Mouse (Mus musculus): ENCODE measurements around the gene Lrig1.

The Lrig1 gene

DNA sequence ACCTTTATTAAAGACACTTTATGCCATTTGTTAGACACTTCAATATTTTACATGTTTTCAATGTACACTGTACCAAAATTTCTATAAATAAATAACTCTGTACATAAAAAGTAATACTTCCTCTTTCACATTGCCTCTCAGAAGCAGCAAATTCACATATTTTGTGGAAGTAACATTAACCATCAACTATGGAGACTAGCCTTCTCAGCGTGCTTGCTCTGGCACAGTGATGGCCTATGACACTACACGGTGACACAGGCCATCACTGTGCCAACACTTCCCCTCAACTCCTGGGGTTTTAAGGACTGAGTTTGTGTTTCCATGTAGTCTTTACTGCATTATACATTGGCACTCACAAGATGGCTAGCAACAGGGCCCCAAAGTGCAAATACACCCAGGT lies 95.4 kb downstream of the Lrig1 start:
- no peak for DNase-seq

DNA sequence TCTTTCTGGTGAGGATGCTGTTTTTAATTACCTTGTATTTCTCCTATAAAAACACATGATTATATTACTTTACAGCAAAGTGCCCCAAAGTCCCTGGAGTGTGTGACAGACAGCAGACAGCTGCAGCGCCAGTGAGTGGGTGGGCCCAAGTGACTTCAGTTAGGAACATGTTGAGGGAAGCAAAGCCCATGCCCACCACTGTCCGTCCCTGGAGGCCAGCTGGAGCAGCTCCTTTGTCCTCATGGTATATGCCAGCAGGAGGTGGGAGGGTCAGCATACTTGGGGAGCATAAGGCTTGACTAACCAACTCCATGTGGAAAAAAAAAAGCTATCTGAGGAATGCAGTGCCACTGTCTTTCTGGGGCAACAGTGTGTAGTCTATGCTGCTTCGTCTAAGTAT lies 95.9 kb downstream of the Lrig1 start:
- DNase-seq = no peak

DNA sequence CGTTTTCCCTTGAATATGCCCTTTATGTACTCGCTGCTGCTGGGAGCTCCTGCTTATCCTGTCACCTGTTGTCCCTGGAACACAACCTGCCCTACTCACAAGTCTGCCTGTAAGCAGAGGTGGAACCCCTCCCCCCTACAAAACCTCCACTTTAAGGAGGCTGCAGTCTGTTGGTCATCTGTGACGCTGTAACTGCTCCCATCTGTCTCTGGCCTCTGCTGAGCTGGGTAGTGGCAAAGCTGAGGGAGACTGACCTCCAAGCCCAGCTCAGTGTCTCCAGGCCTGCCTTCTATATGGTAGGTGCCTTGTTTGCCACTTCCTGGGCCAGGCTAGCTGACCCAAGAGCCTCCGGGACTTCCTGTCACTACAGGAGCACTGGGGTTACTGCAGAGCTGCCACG lies 98.1 kb downstream of the Lrig1 start:
- no peak for DNase-seq

DNA sequence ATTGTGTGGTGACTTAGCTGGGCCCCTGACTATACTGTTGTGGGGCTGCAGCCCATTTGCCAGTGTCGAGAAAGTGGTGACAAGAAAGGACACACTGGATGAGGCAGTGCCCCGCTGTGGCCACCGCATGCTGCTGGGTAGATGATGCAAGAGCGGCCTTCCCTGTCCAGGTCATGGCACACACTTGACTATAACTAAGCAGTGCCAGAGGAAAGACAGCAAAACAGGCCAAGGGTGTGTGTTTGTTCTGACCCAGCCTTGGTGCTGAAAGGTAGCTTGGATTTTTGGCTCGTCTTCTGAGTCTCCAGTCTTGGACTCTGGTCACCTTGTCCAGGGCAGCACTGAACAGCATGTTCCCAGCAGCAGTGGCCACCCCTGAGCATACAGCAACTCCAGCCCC lies 98.9 kb downstream of the Lrig1 start:
- no peak for DNase-seq

DNA sequence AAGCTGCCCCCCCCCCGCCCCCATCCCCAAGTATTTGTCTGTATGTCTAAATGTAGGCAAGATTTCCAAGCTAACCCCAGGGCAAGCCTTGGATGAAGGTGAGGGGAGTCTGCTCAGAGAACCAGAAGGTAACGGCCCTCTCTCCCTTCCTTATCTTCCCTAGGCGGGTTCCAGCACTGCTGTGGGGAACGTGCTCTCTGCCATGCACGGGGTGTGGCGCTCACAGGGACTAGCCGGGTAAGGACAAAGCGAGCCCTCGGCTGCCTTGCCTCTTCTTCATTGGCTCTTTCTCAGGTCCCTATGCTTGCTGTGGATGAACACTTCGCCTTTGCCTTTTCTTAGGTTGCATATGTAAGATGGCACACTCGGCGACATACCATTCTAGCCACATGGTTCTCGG lies 100.9 kb downstream of the Lrig1 start:
- no peak for DNase-seq

DNA sequence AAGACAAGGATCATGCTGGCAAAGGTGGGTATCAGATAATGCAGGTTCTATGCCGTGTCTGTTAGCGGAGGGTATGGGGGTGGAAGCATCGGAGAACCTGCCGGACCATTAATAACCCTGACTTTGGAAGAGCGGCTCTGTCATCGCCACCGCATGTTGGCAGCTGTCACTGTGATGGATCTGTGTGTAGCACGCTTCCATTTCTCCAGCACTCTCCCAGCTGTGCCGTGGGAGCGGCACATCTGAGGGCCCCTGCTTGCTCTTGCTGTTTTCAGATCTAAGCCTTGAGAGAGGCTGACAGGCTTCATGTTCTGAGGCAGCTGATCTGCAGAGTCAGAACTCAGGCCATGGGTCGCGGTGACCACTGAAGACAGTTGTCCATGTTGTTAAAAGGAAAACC lies 101.5 kb downstream of the Lrig1 start:
- DNase-seq = no peak

DNA sequence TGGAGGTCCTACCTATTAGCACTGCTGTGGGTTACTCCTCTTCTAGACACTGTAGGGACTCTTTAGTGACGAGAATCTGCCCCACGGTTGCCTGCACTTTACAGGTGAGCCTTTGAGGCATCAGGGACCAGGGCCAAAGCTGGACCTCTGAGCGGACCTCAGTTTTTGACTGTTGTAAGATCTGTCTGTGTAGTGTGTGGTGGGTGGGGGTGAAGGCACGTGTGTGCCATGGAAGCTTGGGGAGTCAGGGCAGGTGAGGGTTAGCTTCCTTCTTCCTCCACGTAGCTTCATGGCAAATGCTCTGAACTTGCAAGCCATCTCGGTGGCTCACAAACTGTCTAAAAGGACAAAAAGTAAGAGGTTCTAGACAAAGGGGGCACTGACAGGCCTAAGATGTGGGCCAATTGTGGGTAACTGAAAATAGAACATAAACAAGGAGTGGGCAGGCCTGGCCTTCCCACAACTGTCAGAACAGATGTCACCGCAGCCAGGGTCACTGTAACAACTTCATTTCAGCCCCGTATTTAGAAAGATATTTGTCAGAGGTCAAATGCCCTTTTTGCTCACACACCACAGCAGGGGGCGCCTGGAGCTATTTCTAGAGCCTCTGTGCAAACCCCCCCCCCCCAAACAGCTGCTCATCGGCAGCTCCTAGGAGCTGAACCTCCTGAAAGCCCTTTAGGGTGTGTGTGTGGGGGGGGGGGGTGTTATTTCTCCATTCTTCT lies 103.0 kb downstream of the Lrig1 start:
- DNase-seq = no peak

DNA sequence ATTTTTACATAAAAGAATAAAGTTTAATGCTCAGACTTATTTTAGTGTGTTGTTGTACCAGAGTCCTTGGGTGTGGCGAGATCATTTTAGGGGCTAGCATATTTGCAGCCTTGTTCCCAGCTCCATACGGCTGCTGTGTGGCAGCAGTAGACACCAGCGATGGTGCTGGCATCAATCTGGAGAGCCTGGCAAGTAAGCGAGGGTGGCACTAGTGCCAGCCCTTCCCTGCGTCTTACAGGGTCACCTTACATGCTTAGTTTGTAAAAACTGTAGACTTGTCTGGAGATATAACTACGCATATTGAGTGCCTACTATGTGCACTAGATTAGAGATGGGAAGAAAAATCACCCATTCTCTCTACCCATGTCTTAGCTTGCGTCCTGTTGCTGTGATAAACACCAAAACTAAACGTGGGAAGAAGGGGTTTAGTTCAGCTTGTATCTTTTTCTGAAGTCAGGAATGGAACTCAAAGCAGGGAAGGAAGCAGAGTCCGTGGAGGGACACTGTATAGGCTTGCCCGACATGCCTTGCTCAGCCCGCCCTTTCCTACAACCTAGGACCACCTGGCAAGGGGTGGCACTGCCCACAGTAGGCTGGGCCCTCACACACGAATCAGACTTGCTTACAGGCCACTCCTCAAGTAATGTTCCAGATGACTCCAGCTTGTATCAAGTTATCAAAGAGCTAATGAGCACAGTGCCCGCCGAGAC lies 103.8 kb downstream of the Lrig1 start:
- DNase-seq = no peak

DNA sequence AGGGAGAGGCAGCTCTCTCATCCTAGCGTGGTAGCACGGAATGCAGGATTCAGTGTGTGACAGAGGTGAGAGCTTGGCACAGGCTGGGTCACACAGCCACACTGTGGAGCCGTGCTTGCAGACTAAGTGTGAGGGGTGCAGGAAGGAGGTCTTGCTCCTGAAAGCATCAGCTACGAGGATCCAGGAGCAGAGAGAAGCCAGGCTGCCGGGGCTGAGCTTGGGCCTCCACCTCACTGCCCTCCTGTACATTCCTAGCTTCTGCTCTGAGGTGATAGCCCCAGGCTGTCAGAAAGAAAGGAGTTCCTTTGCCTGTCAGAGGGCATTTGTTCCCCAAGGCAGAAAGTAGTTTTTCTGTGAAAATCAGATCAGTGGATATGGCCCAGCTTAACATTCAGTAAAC lies 104.8 kb downstream of the Lrig1 start:
- no peak for DNase-seq

DNA sequence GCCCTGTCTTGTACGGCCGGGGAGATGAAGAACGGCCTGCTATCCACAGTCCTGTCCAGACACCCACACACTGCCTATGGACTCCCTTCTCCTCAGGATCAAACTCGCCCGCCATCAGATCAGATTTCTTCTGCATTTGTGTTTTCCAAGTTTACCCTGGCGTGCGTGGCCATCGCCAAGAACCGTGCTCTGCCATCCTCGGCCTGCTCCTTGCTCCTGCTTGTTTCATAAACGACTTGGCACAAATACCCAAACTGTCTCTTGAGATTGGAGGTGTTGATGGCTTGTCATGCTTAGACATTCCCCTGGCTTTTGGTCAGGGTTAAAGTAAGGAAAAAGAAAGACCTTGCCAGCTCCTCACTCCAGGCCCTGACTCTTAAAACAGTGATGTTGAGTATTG lies 105.2 kb downstream of the Lrig1 start:
- DNase-seq = no peak

DNA sequence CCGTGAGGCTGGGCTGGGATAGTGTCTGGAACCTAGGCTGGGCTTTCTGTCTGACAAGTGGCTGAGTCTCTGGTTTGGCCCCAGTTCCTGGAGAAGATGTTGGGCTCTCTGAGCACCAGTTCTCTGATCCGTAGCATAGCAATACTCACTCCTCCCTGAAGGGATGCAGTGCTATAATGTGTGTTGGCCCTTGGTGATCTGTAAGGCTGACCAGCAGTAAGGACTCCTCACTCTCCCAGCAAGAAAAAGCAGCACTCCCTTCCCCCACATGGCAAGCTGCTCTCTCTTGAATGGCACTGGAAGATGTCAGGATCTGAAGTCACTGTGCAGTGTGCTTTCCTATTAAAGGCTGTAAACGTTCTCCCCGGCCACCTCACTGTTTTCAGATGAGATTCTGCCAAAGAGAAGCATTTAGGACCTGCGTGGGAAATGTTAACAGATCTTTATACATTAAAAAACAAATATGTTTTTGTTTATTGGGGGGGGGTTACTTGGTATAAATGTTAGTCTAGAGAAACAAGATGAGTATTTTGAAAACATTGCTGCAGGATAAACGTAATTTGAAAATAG lies 105.8 kb downstream of the Lrig1 start:
- DNase-seq = no peak

DNA sequence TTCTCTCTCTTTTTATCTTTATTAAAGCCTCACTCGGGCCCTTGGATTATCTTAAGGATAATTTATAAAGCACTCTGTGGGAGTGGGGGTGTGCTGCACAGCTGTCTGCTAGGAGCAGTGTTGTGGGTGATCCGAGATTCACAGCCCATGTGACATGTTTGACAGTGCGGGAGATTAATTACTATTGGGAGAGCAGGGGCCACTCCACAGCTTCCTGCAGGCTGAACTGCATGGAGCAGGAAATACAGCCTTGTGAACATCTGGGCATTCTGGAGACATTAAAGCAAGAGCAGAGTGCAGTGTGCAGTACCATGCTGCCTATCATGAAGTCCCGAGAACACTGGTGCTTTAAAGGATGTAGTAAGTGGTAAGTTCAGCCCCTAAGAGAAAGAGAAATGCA lies 107.2 kb downstream of the Lrig1 start:
- DNase-seq = no peak

DNA sequence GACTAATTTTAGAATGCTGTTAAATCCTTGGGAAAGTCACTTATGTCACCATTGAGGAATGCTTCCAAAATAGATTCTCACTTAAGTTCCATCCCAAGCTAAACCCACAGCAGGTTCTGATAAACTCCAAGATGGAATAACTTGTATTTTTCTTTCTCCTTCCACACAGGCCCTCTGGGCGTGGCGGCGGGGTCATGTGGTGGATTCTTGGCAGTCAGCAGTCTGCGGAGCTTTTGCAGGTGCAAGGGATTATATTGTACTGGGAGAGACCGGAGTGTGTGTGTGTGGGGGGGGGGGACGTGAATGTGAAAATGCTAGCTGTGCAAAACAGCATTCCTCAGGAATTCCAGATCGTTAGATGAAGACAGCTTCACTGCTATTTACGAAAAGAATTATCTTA lies 107.7 kb downstream of the Lrig1 start:
- DNase-seq = no peak

DNA sequence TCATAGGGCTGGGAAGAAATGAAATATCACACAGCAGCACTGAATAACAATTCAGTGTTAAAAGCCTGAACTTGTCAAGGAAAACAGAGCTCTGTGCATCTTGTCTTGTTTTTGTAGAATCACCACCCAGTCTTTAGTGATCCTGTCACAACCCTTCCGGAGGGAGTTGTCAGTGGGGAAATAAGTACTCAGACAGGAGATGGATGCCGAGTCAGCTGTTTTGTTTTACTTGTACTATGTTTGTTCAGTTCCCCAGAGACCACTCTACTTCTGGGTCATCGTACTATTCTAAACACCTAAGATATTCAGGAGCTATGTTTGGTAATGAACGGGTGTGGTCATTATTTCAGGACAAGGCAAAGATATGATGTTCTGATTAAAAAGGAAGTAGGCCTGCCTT lies 111.6 kb downstream of the Lrig1 start:
- no peak for DNase-seq

DNA sequence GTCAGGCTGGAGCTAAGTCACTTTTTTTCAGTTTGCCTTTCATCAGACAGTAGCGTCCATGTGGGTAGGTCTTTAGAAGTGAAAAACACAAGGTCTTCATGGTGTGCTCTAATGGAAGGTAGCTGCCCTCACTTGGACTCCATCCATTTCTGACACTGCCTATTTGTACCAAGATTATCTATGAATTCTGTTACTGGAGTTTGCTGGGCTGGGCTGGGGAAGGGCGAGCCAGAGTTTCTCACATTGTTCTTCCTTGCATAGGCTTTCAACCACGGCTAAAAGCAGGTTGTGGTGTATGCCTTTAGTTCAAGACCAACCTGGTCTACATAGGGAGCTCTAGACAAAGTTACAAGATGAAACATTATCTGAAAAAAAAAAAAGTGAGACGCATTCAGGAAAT lies 115.0 kb downstream of the Lrig1 start:
- no peak for DNase-seq

DNA sequence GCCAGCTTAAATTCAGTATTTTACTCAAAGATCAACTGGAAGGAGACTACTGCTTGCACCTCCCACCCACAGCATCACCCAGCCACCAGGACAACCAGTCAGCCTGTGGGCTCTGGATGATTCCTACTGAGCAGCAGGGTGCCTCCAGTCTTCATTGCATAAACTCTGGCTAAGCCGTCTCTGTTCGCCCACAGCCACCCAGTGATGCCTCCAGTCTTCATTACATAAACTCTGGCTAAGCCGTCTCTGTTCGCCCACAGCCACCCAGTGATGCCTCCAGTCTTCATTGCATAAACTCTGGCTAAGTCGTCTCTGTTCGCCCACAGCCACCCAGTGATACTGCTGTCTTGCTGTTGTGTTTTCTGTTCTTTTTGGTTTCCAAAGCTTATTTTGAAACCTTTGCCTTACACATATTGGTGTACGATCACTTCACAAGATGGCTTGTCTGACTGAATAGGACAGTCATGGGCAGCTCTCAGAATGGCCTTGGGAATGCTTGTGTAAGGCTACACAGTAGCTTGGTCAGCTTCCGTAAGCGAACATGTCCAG lies 115.7 kb downstream of the Lrig1 start:
- DNase-seq = no peak

DNA sequence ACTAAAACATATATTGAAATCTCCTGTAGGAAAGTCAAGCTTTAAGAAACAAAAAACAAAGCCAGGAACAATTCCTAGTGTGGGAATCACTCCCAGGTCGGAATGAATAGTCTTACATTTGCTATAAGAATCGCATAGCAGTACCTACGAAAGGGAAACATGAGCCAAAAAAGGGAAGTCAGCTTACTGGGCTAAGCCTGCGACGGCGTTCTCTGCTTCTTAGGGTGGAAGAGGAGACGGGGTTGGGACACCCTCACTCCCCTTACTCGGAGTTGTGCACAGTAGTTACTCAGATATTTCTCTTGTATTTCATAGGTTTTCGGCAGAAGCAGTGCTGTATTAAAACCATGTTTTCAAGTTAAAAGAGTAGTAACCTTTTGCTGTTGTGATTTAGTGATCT lies 117.9 kb downstream of the Lrig1 start:
- DNase-seq = no peak

DNA sequence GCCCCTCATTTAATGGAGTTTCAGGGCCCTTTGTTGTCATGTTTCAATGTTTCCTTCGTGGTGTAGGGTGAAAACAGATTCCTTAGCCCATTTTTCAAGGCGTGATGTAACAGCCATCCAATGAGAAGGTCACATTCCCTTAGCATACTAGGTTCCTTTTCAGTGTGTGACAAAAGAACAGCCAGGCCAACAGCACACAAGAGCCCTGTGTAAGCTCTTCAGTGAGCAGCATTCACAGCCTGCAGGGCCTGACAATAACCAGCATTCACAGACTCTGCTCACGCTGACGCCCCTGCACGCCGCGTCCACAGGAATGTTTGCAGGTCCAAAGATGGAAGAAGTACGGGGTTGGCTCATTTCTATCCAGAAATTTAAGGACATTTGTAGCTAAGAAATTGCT lies 122.0 kb downstream of the Lrig1 start:
- DNase-seq = no peak

DNA sequence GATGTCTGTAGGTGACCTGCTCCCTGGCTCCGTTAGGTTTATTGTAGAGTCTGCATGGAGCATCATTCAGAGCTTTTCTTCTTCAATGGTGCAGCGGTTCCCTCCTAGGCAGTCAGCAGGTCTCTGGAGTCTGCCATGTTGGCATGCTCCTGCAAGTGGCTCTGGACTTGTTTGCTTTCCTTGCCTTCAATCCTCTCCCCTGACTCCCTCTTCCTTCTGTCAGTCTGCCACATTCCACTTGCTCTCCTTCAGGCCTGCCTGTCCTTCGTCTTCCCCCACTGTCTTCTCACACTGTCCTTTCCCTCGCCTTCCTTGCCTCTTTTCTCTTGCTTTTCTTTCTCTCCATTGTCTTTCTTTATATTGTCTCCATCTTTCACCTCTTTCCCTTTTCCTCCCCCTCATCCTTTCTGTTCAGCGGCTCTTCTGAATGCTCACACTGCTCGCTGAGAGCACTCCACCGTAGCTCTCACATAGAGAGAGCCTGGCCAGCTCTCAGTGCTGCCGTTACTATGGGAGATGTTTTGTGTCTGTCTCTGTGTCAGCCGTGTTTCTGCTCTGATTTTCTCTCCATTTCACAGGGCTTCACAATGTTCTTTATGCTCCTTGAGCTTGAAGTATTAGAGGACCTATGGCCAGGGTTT lies 124.3 kb downstream of the Lrig1 start:
- DNase-seq = no peak

DNA sequence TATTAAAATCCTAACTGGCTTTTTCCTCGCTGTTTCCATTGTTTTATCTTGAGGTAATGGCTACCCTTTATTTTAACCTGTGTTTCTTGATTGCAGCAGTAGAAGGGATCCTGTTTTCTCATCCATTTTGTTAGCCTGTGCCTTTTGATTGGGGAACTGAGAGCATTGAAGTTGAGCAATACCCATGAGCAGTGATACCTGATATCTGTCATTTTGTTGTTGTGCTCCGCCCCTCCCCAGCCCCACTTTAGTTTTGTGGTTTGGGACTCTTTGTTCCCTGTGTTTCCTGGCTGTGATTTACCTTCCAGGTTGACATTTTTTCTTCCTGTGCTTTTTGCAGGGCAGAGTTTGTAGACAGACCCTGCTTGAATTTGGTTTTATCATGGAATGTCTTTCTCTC lies 131.9 kb downstream of the Lrig1 start:
- DNase-seq = no peak

DNA sequence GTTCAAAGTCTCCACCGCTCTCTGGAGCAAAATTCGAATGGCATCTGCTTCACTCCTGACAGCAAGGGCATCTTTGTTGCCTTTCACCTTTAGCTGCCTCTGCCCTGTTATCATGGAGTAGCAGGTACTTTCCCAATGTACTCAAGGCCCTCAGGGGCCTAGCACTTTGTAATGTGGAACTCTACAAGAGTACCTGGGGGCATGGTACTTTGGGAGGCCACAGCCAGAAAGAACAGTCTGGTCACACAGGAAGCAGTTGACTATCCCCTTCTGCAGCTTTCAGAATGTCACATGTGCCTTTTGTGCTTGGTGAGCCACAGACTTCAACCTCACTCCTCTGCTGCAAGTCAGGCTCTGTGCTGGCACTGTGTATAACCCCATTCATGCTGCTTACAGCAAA lies 134.2 kb downstream of the Lrig1 start:
- no peak for DNase-seq

DNA sequence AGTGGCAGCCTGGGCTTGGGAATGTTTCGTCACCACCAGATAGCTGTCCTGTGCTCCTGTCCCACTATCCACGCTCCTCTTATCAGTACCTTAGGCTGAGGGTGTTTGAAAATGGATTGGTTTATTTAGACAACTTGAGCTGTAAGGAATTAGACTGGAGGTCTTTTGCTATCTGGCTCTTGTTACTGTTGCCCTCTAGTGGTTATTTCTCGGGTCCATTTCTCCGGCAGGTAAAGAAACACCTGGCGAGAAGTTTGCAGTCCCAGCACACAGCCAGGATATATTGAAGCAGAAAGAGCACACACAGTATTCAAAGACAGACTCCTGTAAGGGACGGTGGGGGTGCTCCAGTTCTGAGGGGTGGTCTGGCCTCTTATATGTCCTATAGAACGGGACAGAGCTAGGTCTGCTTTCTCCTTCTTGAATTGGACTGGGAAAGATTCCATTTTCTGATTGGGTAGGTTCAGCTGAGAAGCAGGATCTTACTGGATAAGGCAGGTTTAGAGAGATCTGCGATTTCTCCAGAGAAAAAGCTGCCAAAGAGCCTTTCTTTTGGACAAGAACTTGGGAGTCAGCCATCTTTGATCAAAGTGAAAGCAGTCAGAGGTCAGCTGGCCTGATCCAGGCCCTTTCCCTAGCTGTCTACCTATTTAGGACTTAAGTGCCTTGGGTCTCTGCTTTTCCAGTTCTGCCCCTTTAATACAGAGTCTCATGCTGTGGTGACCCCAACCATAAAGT lies 136.6 kb downstream of the Lrig1 start:
- DNase-seq = no peak

DNA sequence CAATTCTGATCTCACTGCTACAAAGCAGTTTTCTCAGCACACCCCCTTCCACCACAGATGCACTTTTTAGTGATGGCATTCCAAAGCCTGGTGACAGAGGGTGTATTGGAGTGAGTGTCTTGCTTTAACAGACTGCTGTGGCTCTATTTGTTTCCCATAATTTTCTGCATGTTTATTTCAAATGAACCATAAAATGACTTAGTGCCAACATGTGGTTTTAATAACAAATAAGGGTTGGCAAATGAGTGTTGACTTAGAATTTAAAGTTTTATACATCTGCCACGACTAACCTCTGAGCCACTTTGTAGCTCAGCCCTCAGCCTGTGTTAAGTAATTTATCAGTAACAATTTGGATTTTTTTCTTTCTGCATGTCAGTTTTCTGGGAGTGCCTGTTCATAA lies 138.6 kb downstream of the Lrig1 start:
- DNase-seq = no peak
